Mouse (Mus musculus) embryonic facial prominence, embryonic 14.5 days (tissue): Measurements from ENCODE around the gene Grhpr. TPM values are rescaled to one million over a fixed set of nuclear protein-coding genes. Genes with fewer than 3 reads are reported as not detected.
A peak's percentile ranks its signal among the peaks of the same experiment; 100 is the strongest.

Source experiments
- ATAC-seq: fragments of 200-750 bp; cut with Nextera tagmentation; 2 replicates; pipeline ENCODE4 v1.8.0; 2017; ENCODE audit warnings: low read depth, moderate number of reproducible peaks, moderate TSS enrichment
- DNase-seq: peaks from one replicate; pipeline ENCODE4 v3.0.0-alpha.2; 2015; ENCODE audit warnings: low spot score
- H3K27ac ChIP-seq: fragments of 300-500 bp; sonication (generic); replicated peaks from 2 replicates; pipeline ENCODE4 v1.5.1; 2014; ENCODE audit warnings: low read depth, mild to moderate bottlenecking, low read length, moderate library complexity
- H3K27me3 ChIP-seq: fragments of 300-500 bp; sonication (generic); replicated peaks from 2 replicates; pipeline ENCODE4 v1.6.1; 2014; ENCODE audit warnings: low read length; ENCODE audit not compliant: control insufficient read depth, insufficient read depth
- H3K36me3 ChIP-seq: fragments of 300-500 bp; sonication (generic); 2 replicates; pipeline ENCODE4 v1.6.1; 2014; ENCODE audit warnings: low read length, mixed read lengths; ENCODE audit not compliant: control insufficient read depth, insufficient read depth
- H3K4me1 ChIP-seq: fragments of 300-500 bp; sonication (generic); 2 replicates; pipeline ENCODE4 v1.6.1; 2014; ENCODE audit warnings: antibody characterized with exemption, low read length; ENCODE audit not compliant: control insufficient read depth, insufficient read depth
- H3K4me2 ChIP-seq: fragments of 300-500 bp; sonication (generic); 2 replicates; pipeline ENCODE4 v1.6.1; 2014; ENCODE audit warnings: low read depth, mild to moderate bottlenecking, low read length, moderate library complexity, mixed read lengths
- H3K4me3 ChIP-seq: fragments of 300-500 bp; sonication (generic); 2 replicates; pipeline ENCODE4 v1.5.1; 2014; ENCODE audit warnings: low read depth, mild to moderate bottlenecking, low read length
- H3K9ac ChIP-seq: fragments of 300-500 bp; sonication (generic); 2 replicates; pipeline ENCODE4 v1.6.1; 2014; ENCODE audit warnings: low read depth, mild to moderate bottlenecking, low read length, moderate library complexity, mixed read lengths
- H3K9me3 ChIP-seq: fragments of 300-500 bp; sonication (generic); 2 replicates; pipeline ENCODE4 v1.6.1; 2016; ENCODE audit warnings: low read length; ENCODE audit not compliant: control insufficient read depth
- WGBS: fragments of 180-500 bp; shearing (Covaris S2); extraction: QIAGEN DNeasy Blood & Tissue Kit; methylation state at CpG from one replicate; pipeline ENCODE4 v1.1.7; 2014; 5-methylcytosine and 5-hydroxymethylcytosine counted together
- polyA plus RNA-seq: library from polyadenylated mRNA; unstranded; fragments of >200 nt; fragmentation: Nextera tagmentation; extraction: Ambion mirVana; gene quantifications from 2 replicates; pipeline ENCODE4 v1.2.1, GENCODE M21; 2014

Grhpr gene
- polyA plus RNA-seq, 1 experiment from 2014 or later, result 40.7 TPM

GRCm38 (mm10) chr4:44967402-44967801 lies 13.8 kb upstream of the Grhpr start:
- H3K4me1 ChIP-seq, result no peaks in the 10 kb centered on the region
- H3K36me3 ChIP-seq, result no peaks in the 10 kb centered on the region
- no peak for DNase-seq
- 84% methylated on average over 8 of the region's 8 CpGs for WGBS
- ATAC-seq, result no peak
- no peak overlapping the region for H3K9ac ChIP-seq
- H3K9me3 ChIP-seq, result no peaks in the 10 kb centered on the region
- H3K4me2 ChIP-seq, result no peak overlapping the region
- no peaks in the 10 kb centered on the region for H3K27me3 ChIP-seq
- H3K27ac ChIP-seq, result no peak overlapping the region
- H3K4me3 ChIP-seq, result no peak overlapping the region

GRCm38 (mm10) chr4:44970056-44970455 lies 11.1 kb upstream of the Grhpr start:
- 92% methylated on average over 7 of the region's 7 CpGs for WGBS
- Histone ChIP-seq H3K4me3 (no peak overlapping the region), H3K9me3 (no peaks in the 10 kb centered on the region), H3K27me3 (no peaks in the 10 kb centered on the region), H3K27ac (no peak overlapping the region), H3K4me1 (no peaks in the 10 kb centered on the region), H3K9ac (no peak overlapping the region), H3K4me2 (no peak overlapping the region), H3K36me3 (no peaks in the 10 kb centered on the region)
- no peak for ATAC-seq
- no peak for DNase-seq

- Histone ChIP-seq H3K36me3 (no peaks in the 10 kb centered on the region), H3K4me3 (no peak overlapping the region), H3K9ac (no peak overlapping the region), H3K9me3 (no peaks in the 10 kb centered on the region), H3K27me3 (no peaks in the 10 kb centered on the region), H3K4me1 (no peaks in the 10 kb centered on the region), H3K27ac (no peak overlapping the region), H3K4me2 (no peak overlapping the region)
- ATAC-seq (no peak), DNase-seq (peak; percentile 36)
- WGBS, result 22% methylated on average over 10 of the region's 10 CpGs
These were observed 10.5 kb upstream of the Grhpr start for GRCm38 (mm10) chr4:44970612-44971110.

GRCm38 (mm10) chr4:44973450-44973849 lies 7.7 kb upstream of the Grhpr start:
- ATAC-seq (peak; percentile 81), DNase-seq (peak; percentile 84)
- Histone ChIP-seq H3K27me3 (no peaks in the 10 kb centered on the region), H3K36me3 (no peaks in the 10 kb centered on the region), H3K4me3 (0 out of 2 replicates have a peak overlapping the region, but pooled peaks have one; percentile 11), H3K27ac (no peak overlapping the region), H3K4me2 (peak overlapping the region; percentile 38), H3K4me1 (no peaks in the 10 kb centered on the region), H3K9ac (no peak overlapping the region), H3K9me3 (0 out of 2 replicates have a peak, but pooled peaks cover 3% of the 10 kb centered on the region)
- 13% methylated on average over 9 of the region's 9 CpGs for WGBS

GRCm38 (mm10) chr4:44973871-44974270 lies 7.3 kb upstream of the Grhpr start:
- H3K9ac ChIP-seq, result no peak overlapping the region
- no peaks in the 10 kb centered on the region for H3K36me3 ChIP-seq
- peak overlapping the region; percentile 38 for H3K4me2 ChIP-seq
- H3K9me3 ChIP-seq, result 0 out of 2 replicates have a peak, but pooled peaks cover 3% of the 10 kb centered on the region
- H3K27me3 ChIP-seq, result no peaks in the 10 kb centered on the region
- H3K4me3 ChIP-seq, result 0 out of 2 replicates have a peak overlapping the region, but pooled peaks have one; percentile 11
- H3K4me1 ChIP-seq, result no peaks in the 10 kb centered on the region
- WGBS, result 43% methylated on average over 14 of the region's 14 CpGs
- DNase-seq (no peak), ATAC-seq (0 out of 2 replicates have a peak, but pooled peaks have one; percentile 26)
- no peak overlapping the region for H3K27ac ChIP-seq

DNA sequence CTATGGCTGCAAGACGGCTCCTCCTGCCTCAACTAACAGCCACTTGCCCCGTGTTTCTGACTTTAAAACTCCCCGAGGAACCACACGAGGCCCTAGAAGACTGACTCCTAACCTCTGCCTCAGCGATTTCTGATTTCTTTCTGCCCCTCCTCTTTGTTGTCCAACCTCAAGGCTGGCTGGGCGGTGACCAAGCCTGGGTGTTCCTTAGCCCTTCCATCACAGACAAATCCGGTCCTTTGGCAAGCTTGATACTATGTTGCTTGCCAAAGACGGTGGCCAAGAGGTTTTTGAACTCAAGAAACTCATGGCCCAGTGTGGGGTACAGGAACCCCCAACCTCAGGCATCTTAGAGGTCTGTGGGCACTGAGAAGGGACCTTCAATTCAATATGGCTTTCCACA lies 6.9 kb upstream of the Grhpr start:
- no peak overlapping the region for H3K4me3 ChIP-seq
- 88% methylated on average over 7 of the region's 8 CpGs for WGBS
- H3K9ac ChIP-seq, result no peak overlapping the region

GRCm38 (mm10) chr4:44976026-44976615 lies 5.1 kb upstream of the Grhpr start:
- Histone ChIP-seq H3K4me1 (no peaks in the 10 kb centered on the region), H3K9ac (no peak overlapping the region), H3K27me3 (no peaks in the 10 kb centered on the region), H3K4me2 (no peak overlapping the region), H3K4me3 (no peak overlapping the region), H3K27ac (no peak overlapping the region), H3K36me3 (no peaks in the 10 kb centered on the region), H3K9me3 (0 out of 2 replicates have a peak, but pooled peaks cover 3% of the 10 kb centered on the region)
- 74% methylated on average over 6 of the region's 6 CpGs for WGBS
- ATAC-seq (no peak), DNase-seq (no peak)

More for the DNA sequence above, 6.9 kb upstream of the Grhpr start:
- Histone ChIP-seq H3K4me2 (no peak overlapping the region), H3K36me3 (no peaks in the 10 kb centered on the region), H3K27ac (no peak overlapping the region), H3K27me3 (no peaks in the 10 kb centered on the region), H3K4me1 (no peaks in the 10 kb centered on the region), H3K9me3 (0 out of 2 replicates have a peak, but pooled peaks cover 3% of the 10 kb centered on the region)
- ATAC-seq, result no peak
- DNase-seq, result no peak

DNA sequence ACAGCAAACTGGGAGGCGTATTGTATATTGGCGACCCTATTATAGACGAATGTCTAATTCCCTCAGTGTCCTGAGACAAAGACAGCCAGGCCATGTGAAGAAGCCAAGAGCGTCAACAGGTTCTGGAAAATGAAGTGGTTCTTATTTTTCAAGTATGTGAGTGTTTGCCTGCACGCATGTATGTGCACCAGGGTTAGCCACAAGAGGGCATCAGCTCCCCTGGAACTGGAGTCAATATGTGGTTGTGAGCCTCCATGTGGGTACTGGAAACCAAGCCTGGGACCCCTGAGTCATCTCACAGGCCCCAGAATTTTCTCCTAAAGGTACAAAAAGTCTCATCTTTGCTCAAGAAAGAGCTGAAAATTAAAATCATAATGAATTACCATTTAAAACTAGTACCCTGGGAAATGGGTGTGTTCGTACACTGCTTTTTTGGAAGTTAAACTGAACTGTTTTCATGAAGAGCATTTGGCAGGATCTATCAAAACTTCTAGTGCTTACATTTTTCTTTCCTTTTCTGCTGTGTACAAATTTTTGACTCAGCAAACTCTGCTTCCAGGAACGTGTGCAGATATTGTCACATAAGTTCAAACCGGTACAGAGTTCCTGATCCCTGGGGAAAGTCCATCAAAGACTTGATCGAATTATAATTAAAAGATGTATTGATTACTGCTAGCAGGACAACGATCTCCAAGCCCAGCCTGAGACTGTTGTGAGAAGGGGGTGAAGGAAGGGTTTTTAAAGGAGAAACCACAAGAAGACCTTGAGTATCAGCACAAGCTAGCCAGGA lies 4.1 kb upstream of the Grhpr start:
- 82% methylated on average over 10 of the region's 10 CpGs for WGBS
- H3K4me3 ChIP-seq, result no peak overlapping the region
- no peaks in the 10 kb centered on the region for H3K27me3 ChIP-seq
- H3K36me3 ChIP-seq, result no peaks in the 10 kb centered on the region
- ATAC-seq (no peak), DNase-seq (no peak)
- no peak overlapping the region for H3K4me2 ChIP-seq
- H3K27ac ChIP-seq, result no peak overlapping the region
- no peak overlapping the region for H3K9ac ChIP-seq
- 0 out of 2 replicates have a peak, but pooled peaks cover 3% of the 10 kb centered on the region for H3K9me3 ChIP-seq
- H3K4me1 ChIP-seq, result peaks cover 5% of the 10 kb centered on the region; the same call in 1 of the 2 replicates
